Mouse (Mus musculus) neural tube, embryonic 12.5 days (tissue): ENCODE measurements around the gene Tspyl4. TPM values are rescaled to one million over a fixed set of nuclear protein-coding genes. Genes with fewer than 3 reads are reported as not detected.

ENCODE experiments used
- ATAC-seq: fragments of 200-750 bp; cut with Nextera tagmentation; 2 replicates; pipeline ENCODE4 v1.8.0; 2017; ENCODE audit warnings: low read depth, mild to moderate bottlenecking, moderate TSS enrichment, moderate library complexity; ENCODE audit not compliant: low FRiP score
- H3K27ac ChIP-seq: fragments of 300-500 bp; sonication (generic); 2 replicates; pipeline ENCODE4 v1.5.1; 2016
- H3K27me3 ChIP-seq: fragments of 300-500 bp; sonication (generic); replicated peaks from 2 replicates; pipeline ENCODE4 v1.6.1; 2016; ENCODE audit warnings: mild to moderate bottlenecking
- H3K36me3 ChIP-seq: fragments of 300-500 bp; sonication (generic); 2 replicates; pipeline ENCODE4 v1.6.1; 2016; ENCODE audit warnings: mild to moderate bottlenecking
- H3K4me1 ChIP-seq: fragments of 300-500 bp; sonication (generic); 2 replicates; pipeline ENCODE4 v1.6.1; 2016
- H3K4me2 ChIP-seq: fragments of 300-500 bp; sonication (generic); replicated peaks from 2 replicates; pipeline ENCODE4 v1.6.1; 2016; ENCODE audit warnings: mild to moderate bottlenecking
- H3K4me3 ChIP-seq: fragments of 300-500 bp; sonication (generic); 2 replicates; pipeline ENCODE4 v1.5.1; 2016
- H3K9ac ChIP-seq: fragments of 300-500 bp; sonication (generic); 2 replicates; pipeline ENCODE4 v1.6.1; 2016; ENCODE audit warnings: mild to moderate bottlenecking
- H3K9me3 ChIP-seq: fragments of 300-500 bp; sonication (generic); 2 replicates; pipeline ENCODE4 v1.6.1; 2016; ENCODE audit warnings: mild to moderate bottlenecking
- WGBS: fragments of 180-500 bp; shearing (Covaris S2); methylation state at CpG from one replicate; pipeline ENCODE4 v1.1.7; 2016; 5-methylcytosine and 5-hydroxymethylcytosine counted together
- polyA plus RNA-seq: library from polyadenylated mRNA; unstranded; fragments of >200 nt; fragmentation: Nextera tagmentation; extraction: Ambion mirVana; gene quantifications from 2 replicates; pipeline ENCODE4 v1.2.1, GENCODE M21; 2016

Tspyl4 gene
- polyA plus RNA-seq, 1 experiment from 2014 or later, result 153 TPM

- peaks cover 31% of the 10 kb centered on the region for H3K4me1 ChIP-seq
- peak overlapping the region; percentile 69 for H3K4me2 ChIP-seq
- no peaks in the 10 kb centered on the region for H3K36me3 ChIP-seq
- no peak overlapping the region for H3K27ac ChIP-seq
- 4% methylated on average over 13 of the region's 13 CpGs for WGBS
- H3K9ac ChIP-seq, result peak overlapping the region; percentile 50; the same call in 1 of the 2 replicates
- no peaks in the 10 kb centered on the region for H3K9me3 ChIP-seq
- ATAC-seq, result peak; percentile 25; the same call in 1 of the 2 replicates
- H3K4me3 ChIP-seq, result peak overlapping the region; percentile 72
- H3K27me3 ChIP-seq, result no peaks in the 10 kb centered on the region
Observed at GRCm38 (mm10) chr10:34296911-34297298, 337 bp upstream of the Tspyl4 start.

GRCm38 (mm10) chr10:34297980-34298753, 925 bp downstream of the Tspyl4 start:
- Histone ChIP-seq H3K9ac (peak overlapping the region; percentile 79), H3K9me3 (no peaks in the 10 kb centered on the region), H3K4me3 (peak overlapping the region; percentile 72), H3K4me2 (peak overlapping the region; percentile 69), H3K27me3 (no peaks in the 10 kb centered on the region), H3K4me1 (peaks cover 31% of the 10 kb centered on the region), H3K27ac (peak overlapping the region; percentile 89), H3K36me3 (no peaks in the 10 kb centered on the region)
- no peak; the same call in 1 of the 2 replicates for ATAC-seq
- WGBS, result 45% methylated on average over 25 of the region's 25 CpGs

- ATAC-seq, result no peak
- Histone ChIP-seq H3K27ac (no peak overlapping the region), H3K4me3 (peak overlapping the region; percentile 72), H3K4me1 (peaks cover 31% of the 10 kb centered on the region), H3K4me2 (peak overlapping the region; percentile 69), H3K27me3 (no peaks in the 10 kb centered on the region), H3K9ac (peak overlapping the region; percentile 64), H3K36me3 (no peaks in the 10 kb centered on the region), H3K9me3 (no peaks in the 10 kb centered on the region)
- 24% methylated on average over 5 of the region's 5 CpGs for WGBS
Observed at GRCm38 (mm10) chr10:34300368-34300767, 3.1 kb downstream of the Tspyl4 start.

GRCm38 (mm10) chr10:34307070-34307469, 9.8 kb downstream of the Tspyl4 start:
- ATAC-seq, result no peak
- H3K36me3 ChIP-seq, result no peaks in the 10 kb centered on the region
- H3K4me1 ChIP-seq, result no peaks in the 10 kb centered on the region
- no peak overlapping the region for H3K4me2 ChIP-seq
- no peaks in the 10 kb centered on the region for H3K27me3 ChIP-seq
- no peak overlapping the region for H3K4me3 ChIP-seq
- H3K9ac ChIP-seq, result no peak overlapping the region
- no peak overlapping the region for H3K27ac ChIP-seq
- no peaks in the 10 kb centered on the region for H3K9me3 ChIP-seq

GRCm38 (mm10) chr10:34309915-34310685, 12.9 kb downstream of the Tspyl4 start:
- 95% methylated on average over 9 of the region's 9 CpGs for WGBS
- no peak for ATAC-seq
- Histone ChIP-seq H3K4me1 (no peaks in the 10 kb centered on the region), H3K27me3 (no peaks in the 10 kb centered on the region), H3K27ac (no peak overlapping the region), H3K4me2 (no peak overlapping the region), H3K4me3 (no peak overlapping the region), H3K9me3 (no peaks in the 10 kb centered on the region), H3K9ac (no peak overlapping the region), H3K36me3 (no peaks in the 10 kb centered on the region)

- Histone ChIP-seq H3K4me3 (no peak overlapping the region), H3K9me3 (no peaks in the 10 kb centered on the region), H3K4me1 (peaks cover 22% of the 10 kb centered on the region), H3K4me2 (no peak overlapping the region), H3K9ac (no peak overlapping the region), H3K27me3 (no peaks in the 10 kb centered on the region), H3K36me3 (no peaks in the 10 kb centered on the region), H3K27ac (no peak overlapping the region)
- WGBS, result 67% methylated on average over 3 of the region's 3 CpGs
- no peak for ATAC-seq
Observed at GRCm38 (mm10) chr10:34312536-34312935, 15.3 kb downstream of the Tspyl4 start.

GRCm38 (mm10) chr10:34316571-34317216, 19.5 kb downstream of the Tspyl4 start:
- Histone ChIP-seq H3K36me3 (no peaks in the 10 kb centered on the region), H3K27ac (peak overlapping the region; percentile 55; the same call in 1 of the 2 replicates), H3K4me2 (peak overlapping the region; percentile 46), H3K4me1 (peaks cover 23% of the 10 kb centered on the region), H3K4me3 (no peak overlapping the region), H3K9ac (no peak overlapping the region), H3K9me3 (no peaks in the 10 kb centered on the region), H3K27me3 (no peaks in the 10 kb centered on the region)
- ATAC-seq, result peak; percentile 94
- 3% methylated on average over 3 of the region's 3 CpGs for WGBS

GRCm38 (mm10) chr10:34317217-34317606, 20.0 kb downstream of the Tspyl4 start:
- H3K36me3 ChIP-seq, result no peaks in the 10 kb centered on the region
- 26% methylated on average over 2 of the region's 2 CpGs for WGBS
- H3K27me3 ChIP-seq, result no peaks in the 10 kb centered on the region
- H3K4me1 ChIP-seq, result peaks cover 23% of the 10 kb centered on the region
- H3K9ac ChIP-seq, result no peak overlapping the region
- peak overlapping the region; percentile 50; the same call in 1 of the 2 replicates for H3K27ac ChIP-seq
- no peaks in the 10 kb centered on the region for H3K9me3 ChIP-seq
- ATAC-seq, result peak; percentile 61; the same call in 1 of the 2 replicates
- H3K4me3 ChIP-seq, result no peak overlapping the region
- peak overlapping the region; percentile 46 for H3K4me2 ChIP-seq

- H3K9ac ChIP-seq, result no peak overlapping the region
- no peak overlapping the region for H3K4me3 ChIP-seq
- H3K4me2 ChIP-seq, result no peak overlapping the region
- H3K27ac ChIP-seq, result no peak overlapping the region
- no peaks in the 10 kb centered on the region for H3K27me3 ChIP-seq
- WGBS, result 83% methylated on average over 2 of the region's 2 CpGs
- no peak for ATAC-seq
- no peaks in the 10 kb centered on the region for H3K9me3 ChIP-seq
- H3K4me1 ChIP-seq, result peaks cover 18% of the 10 kb centered on the region
- H3K36me3 ChIP-seq, result no peaks in the 10 kb centered on the region
Observed at GRCm38 (mm10) chr10:34320809-34321208, 23.6 kb downstream of the Tspyl4 start.

- ATAC-seq, result no peak
- 25% methylated on average over 4 of the region's 4 CpGs for WGBS
Observed at GRCm38 (mm10) chr10:34326701-34327100, 29.5 kb downstream of the Tspyl4 start.

GRCm38 (mm10) chr10:34327144-34327543, 29.9 kb downstream of the Tspyl4 start:
- no peak for ATAC-seq
- Histone ChIP-seq H3K36me3 (no peaks in the 10 kb centered on the region), H3K4me2 (no peak overlapping the region), H3K9ac (no peak overlapping the region), H3K4me1 (no peaks in the 10 kb centered on the region), H3K27me3 (no peaks in the 10 kb centered on the region), H3K27ac (no peak overlapping the region), H3K4me3 (no peak overlapping the region), H3K9me3 (no peaks in the 10 kb centered on the region)
- WGBS, result 66% methylated on average over 5 of the region's 5 CpGs

More at GRCm38 (mm10) chr10:34326701-34327100, 29.5 kb downstream of the Tspyl4 start:
- H3K9ac ChIP-seq, result no peak overlapping the region
- H3K4me2 ChIP-seq, result no peak overlapping the region
- no peaks in the 10 kb centered on the region for H3K4me1 ChIP-seq
- H3K36me3 ChIP-seq, result no peaks in the 10 kb centered on the region
- no peaks in the 10 kb centered on the region for H3K9me3 ChIP-seq
- no peak overlapping the region for H3K4me3 ChIP-seq
- H3K27me3 ChIP-seq, result no peaks in the 10 kb centered on the region
- no peak overlapping the region for H3K27ac ChIP-seq

- Histone ChIP-seq H3K27me3 (no peaks in the 10 kb centered on the region), H3K9ac (no peak overlapping the region), H3K4me3 (no peak overlapping the region), H3K36me3 (no peaks in the 10 kb centered on the region), H3K9me3 (no peaks in the 10 kb centered on the region), H3K4me2 (no peak overlapping the region), H3K4me1 (no peaks in the 10 kb centered on the region), H3K27ac (no peak overlapping the region)
- WGBS, result 0% methylated on average over 2 of the region's 2 CpGs
- peak; percentile 73 for ATAC-seq
Observed at GRCm38 (mm10) chr10:34328310-34328709, 31.1 kb downstream of the Tspyl4 start.
